Mouse (Mus musculus) ES-E14 (cell line): ENCODE results near the gene 7530416G11Rik.

Experiments used
- CHD2 ChIP-seq: IDR thresholded peaks from 2 replicates; pipeline ENCODE4 v1.6.1; 2014; ENCODE audit warnings: mild to moderate bottlenecking, low read depth, low read length, inconsistent platforms
- HCFC1 ChIP-seq: IDR thresholded peaks from 2 replicates; pipeline ENCODE4 v1.6.1; 2012; ENCODE audit warnings: low read length, inconsistent platforms, borderline replicate concordance; ENCODE audit not compliant: insufficient read depth
- MAFK ChIP-seq: IDR thresholded peaks from 2 replicates; pipeline ENCODE4 v1.6.1; 2014; ENCODE audit warnings: mild to moderate bottlenecking, low read depth, low read length, inconsistent platforms; ENCODE audit not compliant: insufficient read depth
- ZC3H11A ChIP-seq: IDR thresholded peaks from 2 replicates; pipeline ENCODE4 v1.6.1; 2012; ENCODE audit warnings: low read depth, mild to moderate bottlenecking, inconsistent platforms, low read length, borderline replicate concordance
- ZNF384 ChIP-seq: IDR thresholded peaks from 2 replicates; pipeline ENCODE4 v1.6.1; 2012; ENCODE audit warnings: low read depth, low read length, inconsistent platforms

DNA sequence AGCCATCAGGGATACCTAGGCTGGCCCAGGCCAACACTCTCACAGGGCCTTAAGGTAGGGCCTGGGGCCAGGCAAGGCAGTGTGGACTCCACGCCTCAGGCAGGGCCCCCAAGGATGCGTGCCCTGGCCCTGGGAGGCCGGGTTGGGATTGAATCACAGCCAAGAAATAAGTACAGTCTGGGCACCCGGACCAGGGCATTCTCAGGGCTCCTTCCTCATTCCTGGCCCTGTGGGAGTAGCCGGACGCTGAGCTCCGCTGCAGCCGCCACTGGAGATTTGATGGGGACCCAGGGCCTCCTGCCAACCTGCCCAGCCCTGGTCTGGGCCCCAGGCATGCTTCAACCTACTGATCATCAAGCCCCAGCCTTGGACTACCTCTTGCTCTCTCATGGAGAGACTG is 31.2 kb upstream of the 7530416G11Rik start:
- TF ChIP-seq ZNF384 = no peak
- no peak for TF ChIP-seq HCFC1
- no peak for TF ChIP-seq ZC3H11A
- TF ChIP-seq CHD2 = no peak
- no peak for TF ChIP-seq MAFK
